Comparison of ENCODE assay signal across 12 mouse cellular contexts in genomic region chr19:18654984-18655383, GRCm38 (mm10).
"Had no signal": no experiment of that assay in that cellular context is flagged by ENCODE, and none has a peak within 500 bp of the region (broad histone marks: within the 10 kb centered on the region; RNA-seq: fewer than 3 reads in every experiment).

No protein-coding gene starts in this region.

- H3K9me3 ChIP-seq: limb, embryonic 13.5 days; midbrain, embryonic 13.5 days; neural tube, embryonic 15.5 days had no signal

- H3K4me2 ChIP-seq: limb, embryonic 13.5 days; midbrain, embryonic 13.5 days; neural tube, embryonic 15.5 days had no signal

- DNase-seq: kidney, postnatal 14 days; left cerebral cortex, postnatal 4 days; lung, adult 18-20 months; right cerebral cortex, adult 18-20 months; right cerebral cortex, postnatal 25 days; thymus, adult 18-20 months; thymus, postnatal 14 days had no signal

- H3K9ac ChIP-seq: limb, embryonic 13.5 days; liver, embryonic 14.5 days; midbrain, embryonic 13.5 days; neural tube, embryonic 15.5 days had no signal

- H3K36me3 ChIP-seq: limb, embryonic 13.5 days; midbrain, embryonic 13.5 days; neural tube, embryonic 15.5 days had no signal

- H3K4me1 ChIP-seq: limb, embryonic 13.5 days; midbrain, embryonic 13.5 days; neural tube, embryonic 15.5 days had no signal

- H3K4me3 ChIP-seq: limb, embryonic 13.5 days; midbrain, embryonic 13.5 days; myocyte; neural tube, embryonic 15.5 days had no signal

- H3K27ac ChIP-seq: limb, embryonic 13.5 days; liver, embryonic 14.5 days; midbrain, embryonic 13.5 days; neural tube, embryonic 15.5 days had no signal

- H3K27me3 ChIP-seq: limb, embryonic 13.5 days; midbrain, embryonic 13.5 days; neural tube, embryonic 15.5 days had no signal

- ATAC-seq: midbrain, embryonic 13.5 days had no signal
